Mouse (Mus musculus) ES-Bruce4 (cell line): ENCODE results near the gene Qprt. TPM values are rescaled to one million over a fixed set of nuclear protein-coding genes. Genes with fewer than 3 reads are reported as not detected.

Experiments used
- H3K27ac ChIP-seq: 2 replicates; pipeline ENCODE4 v1.5.1; 2012; ENCODE audit warnings: low read length, inconsistent platforms; ENCODE audit not compliant: insufficient read depth
- H3K27me3 ChIP-seq: 2 replicates; pipeline ENCODE4 v1.6.1; 2012; ENCODE audit warnings: mild to moderate bottlenecking, low read length, inconsistent platforms; ENCODE audit not compliant: control insufficient read depth, poor library complexity, insufficient read depth, severe bottlenecking
- H3K36me3 ChIP-seq: 2 replicates; pipeline ENCODE4 v1.6.1; 2012; ENCODE audit warnings: inconsistent platforms, mild to moderate bottlenecking, low read length, moderate library complexity; ENCODE audit not compliant: control insufficient read depth, poor library complexity, insufficient read depth, severe bottlenecking
- H3K4me1 ChIP-seq: one replicate; pipeline ENCODE4 v1.8.1; 2011; ENCODE audit warnings: low read length; ENCODE audit not compliant: control insufficient read depth, insufficient read depth
- H3K4me3 ChIP-seq: 2 replicates; pipeline ENCODE4 v1.5.1; 2011; ENCODE audit warnings: low read depth, mild to moderate bottlenecking, low read length
- H3K9ac ChIP-seq: 2 replicates; pipeline ENCODE4 v1.6.1; 2012; ENCODE audit warnings: low read depth, mild to moderate bottlenecking, inconsistent platforms; ENCODE audit not compliant: poor library complexity, severe bottlenecking
- H3K9me3 ChIP-seq: replicated peaks from 2 replicates; pipeline ENCODE4 v1.6.1; 2012; ENCODE audit warnings: mild to moderate bottlenecking, low read length, inconsistent platforms; ENCODE audit not compliant: control insufficient read depth, poor library complexity, insufficient read depth, severe bottlenecking
- CTCF ChIP-seq: IDR thresholded peaks from one replicate; pipeline ENCODE4 v1.8.1; 2011; ENCODE audit warnings: low read depth, low read length
- EP300 ChIP-seq: IDR thresholded peaks from 2 replicates; pipeline ENCODE4 v1.6.1; 2011; ENCODE audit warnings: low read depth, low read length; ENCODE audit not compliant: insufficient read depth
- POLR2A ChIP-seq: IDR thresholded peaks from one replicate; pipeline ENCODE4 v1.8.1; 2011; ENCODE audit warnings: low read length; ENCODE audit not compliant: insufficient read depth
- polyA plus RNA-seq: library from polyadenylated mRNA; stranded (reverse); fragments of >200 nt; gene quantifications from 2 replicates; pipeline ENCODE4 v1.2.4, GENCODE M21; 2011; ENCODE audit warnings: low read depth; ENCODE audit not compliant: missing spikeins, insufficient read depth, insufficient read length

The Qprt gene
- polyA plus RNA-seq, 1 experiment: 8.6 TPM

GRCm38 (mm10) chr7:127142666-127143065 is 20.6 kb upstream of the Qprt start:
- peaks cover 6% of the 10 kb centered on the region for H3K4me1 ChIP-seq
- no peak overlapping the region for H3K9ac ChIP-seq
- H3K27ac ChIP-seq: no peak overlapping the region
- no peaks in the 10 kb centered on the region for H3K36me3 ChIP-seq
- TF ChIP-seq CTCF (no peak), EP300 (no peak), POLR2A (no peak)
- H3K9me3 ChIP-seq: no peaks in the 10 kb centered on the region
- H3K4me3 ChIP-seq: no peak overlapping the region
- no peaks in the 10 kb centered on the region for H3K27me3 ChIP-seq

- H3K4me1 ChIP-seq: peaks cover 7% of the 10 kb centered on the region
- H3K9ac ChIP-seq: no peak overlapping the region
- H3K9me3 ChIP-seq: no peaks in the 10 kb centered on the region
- no peak for TF ChIP-seq POLR2A
- no peak for TF ChIP-seq CTCF
- TF ChIP-seq EP300: no peak
- H3K36me3 ChIP-seq: no peaks in the 10 kb centered on the region
- H3K4me3 ChIP-seq: no peak overlapping the region
- H3K27me3 ChIP-seq: no peaks in the 10 kb centered on the region
- H3K27ac ChIP-seq: no peak overlapping the region
Observed at GRCm38 (mm10) chr7:127142214-127142613, 20.2 kb upstream of the Qprt start.

- Histone ChIP-seq H3K36me3 (no peaks in the 10 kb centered on the region), H3K4me3 (no peak overlapping the region), H3K9ac (no peak overlapping the region), H3K4me1 (peaks cover 6% of the 10 kb centered on the region), H3K27ac (peak overlapping the region; percentile 37; the same call in 1 of the 2 replicates), H3K9me3 (no peaks in the 10 kb centered on the region), H3K27me3 (no peaks in the 10 kb centered on the region)
- peak; percentile 36 for TF ChIP-seq CTCF
- no peak for TF ChIP-seq EP300
Observed at GRCm38 (mm10) chr7:127140623-127141404, 18.8 kb upstream of the Qprt start.

- H3K9me3 ChIP-seq: no peaks in the 10 kb centered on the region
- H3K36me3 ChIP-seq: no peaks in the 10 kb centered on the region
- H3K27ac ChIP-seq: peak overlapping the region; percentile 44; the same call in 1 of the 2 replicates
- no peak overlapping the region for H3K9ac ChIP-seq
- no peak overlapping the region for H3K4me3 ChIP-seq
- no peaks in the 10 kb centered on the region for H3K27me3 ChIP-seq
- TF ChIP-seq POLR2A (no peak), CTCF (no peak), EP300 (no peak)
- H3K4me1 ChIP-seq: peaks cover 9% of the 10 kb centered on the region
Observed at GRCm38 (mm10) chr7:127139562-127139961, 17.5 kb upstream of the Qprt start.

- no peaks in the 10 kb centered on the region for H3K9me3 ChIP-seq
- no peaks in the 10 kb centered on the region for H3K36me3 ChIP-seq
- no peak overlapping the region for H3K4me3 ChIP-seq
- no peak overlapping the region for H3K9ac ChIP-seq
- no peak for TF ChIP-seq POLR2A
- no peak for TF ChIP-seq EP300
- no peak for TF ChIP-seq CTCF
- no peaks in the 10 kb centered on the region for H3K27me3 ChIP-seq
- no peak overlapping the region for H3K27ac ChIP-seq
- peaks cover 9% of the 10 kb centered on the region for H3K4me1 ChIP-seq
Observed at GRCm38 (mm10) chr7:127139100-127139499, 17.1 kb upstream of the Qprt start.

GRCm38 (mm10) chr7:127137262-127138017 is 15.4 kb upstream of the Qprt start, which contains the start of gene Spn:
Gene Spn (minus strand): TSS chr7:127137823.
- Histone ChIP-seq H3K9me3 (no peaks in the 10 kb centered on the region), H3K27ac (no peak within 1 kb of the TSS), H3K36me3 (no peaks in the 10 kb centered on the region), H3K4me3 (peak within 1 kb of the TSS; percentile 31), H3K4me1 (peaks cover 9% of the 10 kb centered on the region), H3K9ac (no peak within 1 kb of the TSS), H3K27me3 (no peaks in the 10 kb centered on the region)
- TF ChIP-seq POLR2A: peak; percentile 9
- TF ChIP-seq EP300: no peak
- TF ChIP-seq CTCF: no peak
